7 mouse cellular contexts compared by ENCODE assay signal in the genomic region with DNA sequence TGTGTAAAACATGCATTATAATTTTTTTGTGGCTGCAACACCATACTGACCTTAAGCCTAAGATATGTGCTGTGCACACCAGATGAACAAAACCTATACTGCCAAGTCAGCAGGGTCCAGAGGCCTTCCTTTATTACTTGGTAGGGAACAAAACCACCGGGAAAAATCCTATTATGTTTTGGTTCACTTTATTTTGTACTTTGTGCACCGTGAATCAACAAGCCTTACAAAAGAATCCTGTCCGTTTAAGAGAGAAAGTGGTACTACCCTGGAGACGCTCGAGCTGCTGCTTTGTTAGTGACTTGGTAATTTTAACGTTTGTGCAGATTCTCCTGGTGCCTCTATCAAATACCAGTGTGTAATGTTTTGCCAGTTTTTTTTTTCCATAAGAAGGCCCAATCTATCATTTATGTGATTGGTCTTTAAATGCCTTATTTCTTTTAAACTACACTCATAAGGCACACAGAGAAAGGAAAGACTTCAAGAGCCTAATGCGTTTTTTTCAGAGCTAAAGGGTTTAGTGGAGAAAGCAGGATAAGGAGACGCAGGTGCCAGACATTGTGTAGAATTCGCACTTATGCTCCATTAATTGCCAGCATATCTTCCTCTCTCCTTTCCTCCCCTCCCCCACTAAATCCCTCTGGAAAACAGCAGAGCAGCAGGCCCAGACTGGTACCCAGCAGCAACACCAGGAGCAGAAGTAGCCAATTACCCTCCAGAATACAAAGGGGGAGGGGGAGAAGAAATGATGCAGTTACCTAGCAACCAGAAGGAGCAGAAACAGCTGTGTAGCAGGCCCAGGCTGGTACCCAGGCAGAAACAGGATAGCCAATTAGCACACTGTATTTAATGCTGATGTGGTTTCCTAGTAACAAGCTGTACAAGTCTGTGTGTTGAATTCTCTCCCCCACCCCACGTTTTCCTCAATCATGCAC. TPM values are rescaled to one million over a fixed set of nuclear protein-coding genes. Genes with fewer than 3 reads are reported as not detected.
A peak's percentile ranks its signal among the peaks of the same experiment; 100 is the strongest.
DNase-seq lines count a peak whose midpoint lies in the region; ATAC-seq lines count a peak whose summit lies in the region.

No protein-coding gene starts in this region.

- H3K4me1 ChIP-seq in embryonic facial prominence, embryonic 13.5 days: peaks cover 5% of the 10 kb centered on the region; the same call in 1 of the 2 replicates
- peaks cover 50% of the 10 kb centered on the region for H3K4me1 ChIP-seq in hindbrain, embryonic 10.5 days (replicated peaks)
- peaks cover 8% of the 10 kb centered on the region for H3K4me1 ChIP-seq in limb, embryonic 10.5 days

- H3K27ac ChIP-seq in embryonic facial prominence, embryonic 13.5 days: no peak overlapping the region
- peak overlapping the region; percentile 72 for H3K27ac ChIP-seq in hindbrain, embryonic 10.5 days
- H3K27ac ChIP-seq in limb, embryonic 10.5 days: peak overlapping the region; percentile 42; the same call in 1 of the 2 replicates

- 47% methylated on average over 10 of the region's 10 CpGs for WGBS in embryonic facial prominence, embryonic 13.5 days
- WGBS in hindbrain, embryonic 10.5 days: 50% methylated on average over 10 of the region's 10 CpGs
- 70% methylated on average over 10 of the region's 10 CpGs for WGBS in limb, embryonic 10.5 days

- no peaks in the 10 kb centered on the region for H3K9me3 ChIP-seq in embryonic facial prominence, embryonic 13.5 days
- H3K9me3 ChIP-seq in hindbrain, embryonic 10.5 days: no peaks in the 10 kb centered on the region
- no peaks in the 10 kb centered on the region for H3K9me3 ChIP-seq in limb, embryonic 10.5 days (replicated peaks)

- DNase-seq in hindbrain, embryonic 10.5 days (ENCODE audit: low spot score): peak; percentile 62
- DNase-seq in limb, embryonic 10.5 days (ENCODE audit: low spot score): peak; percentile 59
- DNase-seq in right cerebral cortex, adult 2 months (ENCODE audit: low spot score in 2 of 2): peak; percentile 52 to 63
- DNase-seq in kidney, postnatal 4 days: no peak
- no peak for DNase-seq in thymus, postnatal 25 days
- no peak for DNase-seq in cerebellum, adult 11 months

- peak; percentile 81 for ATAC-seq in embryonic facial prominence, embryonic 13.5 days (ENCODE audit: insufficient number of reproducible peaks, insufficient read depth, low FRiP score, low TSS enrichment, low read depth)

- H3K4me2 ChIP-seq in embryonic facial prominence, embryonic 13.5 days: no peak overlapping the region

- H3K36me3 ChIP-seq in embryonic facial prominence, embryonic 13.5 days: no peaks in the 10 kb centered on the region
- no peaks in the 10 kb centered on the region for H3K36me3 ChIP-seq in hindbrain, embryonic 10.5 days
- H3K36me3 ChIP-seq in limb, embryonic 10.5 days: no peaks in the 10 kb centered on the region

- H3K4me3 ChIP-seq in embryonic facial prominence, embryonic 13.5 days: no peak overlapping the region
- H3K4me3 ChIP-seq in hindbrain, embryonic 10.5 days: no peak overlapping the region
- no peak overlapping the region for H3K4me3 ChIP-seq in limb, embryonic 10.5 days

- no peaks in the 10 kb centered on the region for H3K27me3 ChIP-seq in embryonic facial prominence, embryonic 13.5 days
- no peaks in the 10 kb centered on the region for H3K27me3 ChIP-seq in hindbrain, embryonic 10.5 days (ENCODE audit: insufficient read depth, poor library complexity, severe bottlenecking)
- no peaks in the 10 kb centered on the region for H3K27me3 ChIP-seq in limb, embryonic 10.5 days (ENCODE audit: low read depth, poor library complexity, severe bottlenecking)

- no peak overlapping the region for H3K9ac ChIP-seq in embryonic facial prominence, embryonic 13.5 days

RNA-seq across cellular contexts. Expression of gene Klf7, which starts 55.5 kb away (rescaled TPM):
- 19.5 and 23.5 TPM in 2 replicates for polyA plus RNA-seq in embryonic facial prominence, embryonic 13.5 days (2015; fragmentation: Nextera tagmentation; extraction: Ambion mirVana)
- 21.7 and 28.3 TPM in 2 replicates for polyA plus RNA-seq in hindbrain, embryonic 10.5 days (2016; fragmentation: Nextera tagmentation; extraction: Ambion mirVana)
- polyA plus RNA-seq in limb, embryonic 10.5 days (2016; fragmentation: Nextera tagmentation; extraction: Ambion mirVana): 8.8 and 9.6 TPM in 2 replicates

Comparison
In these comparisons a context has a peak if more than half of its experiments do, and no peak if none do; other contexts are left out.
1. DNase-seq: peak in hindbrain, embryonic 10.5 days (single experiment), limb, embryonic 10.5 days (single experiment) and right cerebral cortex, adult 2 months (2 of 2); none in kidney, postnatal 4 days (0 of 2), thymus, postnatal 25 days (single experiment) and cerebellum, adult 11 months (single experiment).